In genomic region chr11:32220607-32221224, GRCm38 (mm10) we compare ENCODE assay signal across 8 mouse cellular contexts. TPM values are rescaled to one million over a fixed set of nuclear protein-coding genes. Genes with fewer than 3 reads are reported as not detected.
A peak's percentile ranks its signal among the peaks of the same experiment; 100 is the strongest.
DNase-seq lines count a peak whose midpoint lies in the region; ATAC-seq and TF ChIP-seq lines count a peak whose summit lies in the region.

No protein-coding gene starts in this region.

- DNase-seq in kidney, adult 2 months, result peak; percentile 35
- DNase-seq in kidney, adult 9 months, result no peak
- peak; percentile 58 for DNase-seq in ZHBTc4 (ENCODE audit: low read depth, low spot score)
- no peak for DNase-seq in hindbrain, embryonic 14.5 days (ENCODE audit: low spot score)
- no peak for DNase-seq in adrenal gland, postnatal 4 days (ENCODE audit: low spot score in 2 of 2)
- no peak for DNase-seq in frontal cortex, postnatal 10 days (ENCODE audit: low spot score in 2 of 2)
- DNase-seq in adrenal gland, adult 8-10 months, result no peak

- no peak overlapping the region for H3K27ac ChIP-seq in kidney, adult 2 months (ENCODE audit: insufficient read depth, low read depth, low read length)
- peak overlapping the region; percentile 78; the same call in 1 of the 2 replicates for H3K27ac ChIP-seq in hindbrain, embryonic 14.5 days
- H3K27ac ChIP-seq in midbrain, embryonic 15.5 days, result no peak overlapping the region

- peak overlapping the region; percentile 60 for H3K4me3 ChIP-seq in kidney, adult 2 months (ENCODE audit: insufficient read depth, low read depth, low read length)
- H3K4me3 ChIP-seq in hindbrain, embryonic 14.5 days (replicated peaks; ENCODE audit: low read length), result peak overlapping the region; percentile 66
- H3K4me3 ChIP-seq in midbrain, embryonic 15.5 days, result peak overlapping the region; percentile 65

- peaks cover 28% of the 10 kb centered on the region for H3K4me1 ChIP-seq in kidney, adult 2 months (ENCODE audit: control insufficient read depth, insufficient read depth, low read length)
- H3K4me1 ChIP-seq in hindbrain, embryonic 14.5 days (replicated peaks; ENCODE audit: control insufficient read depth, insufficient read depth, low read length), result peaks cover 16% of the 10 kb centered on the region
- peaks cover 30% of the 10 kb centered on the region for H3K4me1 ChIP-seq in midbrain, embryonic 15.5 days

- H3K4me2 ChIP-seq in hindbrain, embryonic 14.5 days (replicated peaks), result peak overlapping the region; percentile 99
- peak overlapping the region; percentile 98 for H3K4me2 ChIP-seq in midbrain, embryonic 15.5 days

- TF ChIP-seq CTCF in kidney, adult 2 months (conservative IDR thresholded peaks at IDR 0.05; ENCODE audit: insufficient read depth, insufficient read length, low read depth, low read length), result no peak

- no peaks in the 10 kb centered on the region for H3K9me3 ChIP-seq in hindbrain, embryonic 14.5 days (ENCODE audit: control insufficient read depth, low read length)
- no peaks in the 10 kb centered on the region for H3K9me3 ChIP-seq in midbrain, embryonic 15.5 days

- H3K36me3 ChIP-seq in kidney, adult 2 months (ENCODE audit: control insufficient read depth, insufficient read depth, low read length), result no peaks in the 10 kb centered on the region
- H3K36me3 ChIP-seq in hindbrain, embryonic 14.5 days (replicated peaks; ENCODE audit: control insufficient read depth, insufficient read depth), result no peaks in the 10 kb centered on the region
- no peaks in the 10 kb centered on the region for H3K36me3 ChIP-seq in midbrain, embryonic 15.5 days (replicated peaks)

- no peak for TF ChIP-seq POLR2A in kidney, adult 2 months (IDR thresholded peaks at IDR 0.05; ENCODE audit: low read depth, low read length)

- peak; percentile 21 for ATAC-seq in hindbrain, embryonic 14.5 days (ENCODE audit: low FRiP score)
- ATAC-seq in midbrain, embryonic 15.5 days (replicated peaks), result peak; percentile 9

- H3K27me3 ChIP-seq in kidney, adult 2 months (replicated peaks; ENCODE audit: control insufficient read depth, insufficient read depth, low read length), result no peaks in the 10 kb centered on the region
- peaks cover 26% of the 10 kb centered on the region for H3K27me3 ChIP-seq in hindbrain, embryonic 14.5 days (ENCODE audit: control insufficient read depth, insufficient read depth, low read length)
- peaks cover 39% of the 10 kb centered on the region for H3K27me3 ChIP-seq in midbrain, embryonic 15.5 days (replicated peaks)

- WGBS in kidney, adult 2 months, result 36% methylated on average over 10 of the region's 10 CpGs
- 40% methylated on average over 10 of the region's 10 CpGs for WGBS in hindbrain, embryonic 14.5 days
- WGBS in midbrain, embryonic 15.5 days, result 39% methylated on average over 10 of the region's 10 CpGs

- peak overlapping the region; percentile 78 for H3K9ac ChIP-seq in hindbrain, embryonic 14.5 days
- peak overlapping the region; percentile 62 for H3K9ac ChIP-seq in midbrain, embryonic 15.5 days

RNA-seq across cellular contexts. Expression of gene Rhbdf1, which starts 1.4 kb away (rescaled TPM):
- polyA plus RNA-seq in kidney, adult 2 months (2012; rRNA removed), result 81.7 and 110 TPM in 2 replicates
- polyA plus RNA-seq in hindbrain, embryonic 14.5 days (2014; fragmentation: Nextera tagmentation; extraction: Ambion mirVana), result 18.9 and 20.0 TPM in 2 replicates
- polyA plus RNA-seq in midbrain, embryonic 15.5 days (2015; fragmentation: Nextera tagmentation; extraction: Ambion mirVana), result 21.3 and 23.8 TPM in 2 replicates
- total RNA-seq in adrenal gland, postnatal 4 days (2021), result 10 to 100 TPM; 43.7 to 47.5 TPM
- total RNA-seq in adrenal gland, adult 8-10 months (2022), result 10 to 100 TPM; 24.5 to 40.0 (median 33.1) TPM

RNA-seq across cellular contexts. Expression of gene Mpg, which starts 5.6 kb away (rescaled TPM):
- 12.5 and 13.4 TPM in 2 replicates for polyA plus RNA-seq in kidney, adult 2 months (2012; rRNA removed)
- polyA plus RNA-seq in hindbrain, embryonic 14.5 days (2014; fragmentation: Nextera tagmentation; extraction: Ambion mirVana), result 29.7 and 37.5 TPM in 2 replicates
- polyA plus RNA-seq in midbrain, embryonic 15.5 days (2015; fragmentation: Nextera tagmentation; extraction: Ambion mirVana), result 41.2 and 44.1 TPM in 2 replicates
- 10 to 100 TPM; 38.5 to 40.6 TPM for total RNA-seq in adrenal gland, postnatal 4 days (2021)
- 10 to 100 TPM; 18.2 to 41.0 (median 33.3) TPM for total RNA-seq in adrenal gland, adult 8-10 months (2022)

RNA-seq across cellular contexts. Expression of gene Snrnp25, which starts 15.5 kb away (rescaled TPM):
- 16.1 and 19.5 TPM in 2 replicates for polyA plus RNA-seq in kidney, adult 2 months (2012; rRNA removed)
- polyA plus RNA-seq in hindbrain, embryonic 14.5 days (2014; fragmentation: Nextera tagmentation; extraction: Ambion mirVana), result 48.6 and 49.9 TPM in 2 replicates
- polyA plus RNA-seq in midbrain, embryonic 15.5 days (2015; fragmentation: Nextera tagmentation; extraction: Ambion mirVana), result 40.4 and 48.3 TPM in 2 replicates
- total RNA-seq in adrenal gland, postnatal 4 days (2021), result 10 to 100 TPM; 19.5 to 20.2 TPM
- total RNA-seq in adrenal gland, adult 8-10 months (2022), result 10 to 100 TPM; 12.7 to 21.5 (median 18.0) TPM

RNA-seq across cellular contexts. Expression of gene Il9r, which starts 20.6 kb away (rescaled TPM):
- polyA plus RNA-seq in kidney, adult 2 months (2012; rRNA removed), result 0.05 and 0.58 TPM in 2 replicates
- not detected in 2 replicates for polyA plus RNA-seq in hindbrain, embryonic 14.5 days (2014; fragmentation: Nextera tagmentation; extraction: Ambion mirVana)
- polyA plus RNA-seq in midbrain, embryonic 15.5 days (2015; fragmentation: Nextera tagmentation; extraction: Ambion mirVana), result not detected in 2 replicates
- under 1 TPM; 0.17 to 0.40 TPM for total RNA-seq in adrenal gland, postnatal 4 days (2021)
- under 1 TPM in 3 of 4 experiments, not detected in 1; 0.42 to 0.71 (median 0.62) TPM for total RNA-seq in adrenal gland, adult 8-10 months (2022)

RNA-seq across cellular contexts. Expression of gene Nprl3, which starts 46.8 kb away (rescaled TPM):
- 71.9 and 95.7 TPM in 2 replicates for polyA plus RNA-seq in kidney, adult 2 months (2012; rRNA removed)
- 23.7 and 35.3 TPM in 2 replicates for polyA plus RNA-seq in hindbrain, embryonic 14.5 days (2014; fragmentation: Nextera tagmentation; extraction: Ambion mirVana)
- polyA plus RNA-seq in midbrain, embryonic 15.5 days (2015; fragmentation: Nextera tagmentation; extraction: Ambion mirVana), result 46.4 and 48.4 TPM in 2 replicates
- 10 to 100 TPM; 73.7 to 77.3 TPM for total RNA-seq in adrenal gland, postnatal 4 days (2021)
- total RNA-seq in adrenal gland, adult 8-10 months (2022), result 100 to 1,000 TPM in 2 of 4 experiments, 10 to 100 TPM in 2; 72.8 to 122 (median 105) TPM

Comparison
In these comparisons a context has a peak if more than half of its experiments do, and no peak if none do; other contexts are left out.
1. DNase-seq: peak in kidney, adult 2 months (single experiment) and ZHBTc4 (single experiment); none in kidney, adult 9 months (single experiment), hindbrain, embryonic 14.5 days (single experiment), adrenal gland, postnatal 4 days (0 of 2), frontal cortex, postnatal 10 days (0 of 2) and adrenal gland, adult 8-10 months (single experiment).
2. Peak in every context shown above with its lines, with median percentiles within 50 percentile points of each other: H3K4me3 ChIP-seq.